Mouse (Mus musculus): ENCODE measurements around the gene Chrna7. TPM values are rescaled to one million over a fixed set of nuclear protein-coding genes. Genes with fewer than 3 reads are reported as not detected.

Chrna7 gene
- polyA plus RNA-seq, 1 experiment: not detected

DNA sequence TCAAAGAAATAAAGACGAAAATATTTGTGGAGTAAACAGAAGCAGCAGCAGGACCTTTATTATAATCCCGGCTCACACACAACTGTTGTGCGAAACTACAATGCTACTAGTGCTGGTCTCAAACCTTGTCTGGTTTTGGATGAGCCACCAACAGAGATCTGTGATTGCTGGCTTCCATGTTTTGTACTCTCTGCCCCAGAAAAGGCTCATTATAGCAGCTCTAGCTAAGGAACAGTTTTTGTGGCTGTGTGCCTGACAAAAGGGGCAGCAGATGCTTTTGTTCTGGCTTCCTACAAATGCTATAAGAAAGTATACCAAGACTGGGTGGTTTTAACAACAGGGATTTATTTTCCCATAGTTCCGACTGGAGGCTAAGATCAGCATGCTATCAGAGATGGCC lies 126.4 kb downstream of the Chrna7 start:
- Histone ChIP-seq H3K79me2 (ENCODE audit: control insufficient read depth, insufficient read depth) (no peaks in the 10 kb centered on the region), H3K4me2 (ENCODE audit: low read depth) (no peak overlapping the region), H3K36me3 (ENCODE audit: control insufficient read depth, insufficient read depth) (no peaks in the 10 kb centered on the region), H3ac (ENCODE audit: control insufficient read depth, insufficient read length) (no peak overlapping the region), H3K4me3 (no peak overlapping the region), H3K27me3 (ENCODE audit: control insufficient read depth, insufficient read depth, insufficient read length) (no peaks in the 10 kb centered on the region)
- TF ChIP-seq POLR2A (IDR thresholded peaks at IDR 0.05; ENCODE audit: insufficient read length, low read depth) (no peak), E2F4 (IDR thresholded peaks at IDR 0.05; ENCODE audit: insufficient read depth) (no peak), MYOD1 (IDR thresholded peaks at IDR 0.05; ENCODE audit: control insufficient read depth in 1 of 3, insufficient read length in 2 of 3, low read depth in 2 of 3) (no peak)

DNA sequence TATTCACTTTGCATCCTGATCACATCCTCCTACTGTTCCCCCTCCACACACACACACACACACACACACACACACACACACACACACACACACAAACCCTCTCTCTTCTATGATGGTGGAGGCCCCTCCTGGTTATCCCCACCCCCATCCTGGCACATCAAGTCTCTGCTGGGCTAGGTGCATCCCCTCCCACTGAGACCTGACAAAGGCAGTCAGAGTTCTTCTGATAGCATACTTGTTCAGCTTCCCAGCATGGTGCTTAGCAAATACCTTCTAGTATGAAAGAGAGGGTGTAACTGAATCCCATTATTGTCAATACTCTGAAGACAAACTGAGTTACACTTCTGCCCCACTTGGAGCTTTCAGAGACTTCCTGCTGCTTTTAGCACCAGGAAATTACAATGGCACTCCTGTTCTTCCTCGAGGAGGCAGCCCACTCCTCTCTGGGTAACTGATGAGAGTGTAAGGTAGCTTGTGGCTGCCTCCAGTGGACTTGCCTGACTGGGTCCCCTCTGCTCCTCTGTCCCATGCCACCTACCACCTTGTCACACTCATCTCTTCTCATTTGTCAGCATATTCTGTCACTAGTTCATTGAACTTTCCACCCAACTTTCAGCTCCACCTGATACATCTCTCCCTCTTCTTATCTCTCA lies 127.9 kb downstream of the Chrna7 start:
- no peaks in the 10 kb centered on the region for H3K27me3 ChIP-seq (ENCODE audit: control insufficient read depth, insufficient read depth, insufficient read length)
- no peak overlapping the region for H3ac ChIP-seq (ENCODE audit: control insufficient read depth, insufficient read length)
- H3K79me2 ChIP-seq (ENCODE audit: control insufficient read depth, insufficient read depth): no peaks in the 10 kb centered on the region
- no peaks in the 10 kb centered on the region for H3K36me3 ChIP-seq (ENCODE audit: control insufficient read depth, insufficient read depth)
- no peak overlapping the region for H3K4me2 ChIP-seq (ENCODE audit: low read depth)
- H3K4me3 ChIP-seq: no peak overlapping the region
- no peak for TF ChIP-seq POLR2AphosphoS2 (IDR thresholded peaks at IDR 0.05; ENCODE audit: insufficient read length, low read depth)
- no peak for TF ChIP-seq E2F4 (IDR thresholded peaks at IDR 0.05; ENCODE audit: insufficient read depth)
- no peak for TF ChIP-seq SRF (IDR thresholded peaks at IDR 0.05; ENCODE audit: control insufficient read depth, insufficient read length, low read depth)
- TF ChIP-seq REST (IDR thresholded peaks at IDR 0.05; ENCODE audit: insufficient read depth, insufficient read length): no peak
- no peak for TF ChIP-seq MYOG (IDR thresholded peaks at IDR 0.05; ENCODE audit: control insufficient read depth in 1 of 3, insufficient read depth in 1 of 3, insufficient read length in 2 of 3, low read depth in 2 of 3)
- TF ChIP-seq USF1 (IDR thresholded peaks at IDR 0.05; ENCODE audit: low read depth): no peak
- TF ChIP-seq MAX (IDR thresholded peaks at IDR 0.05; ENCODE audit: low read depth): no peak
- TF ChIP-seq POLR2A (IDR thresholded peaks at IDR 0.05; ENCODE audit: insufficient read length, low read depth): no peak
- TF ChIP-seq TCF12 (IDR thresholded peaks at IDR 0.05; ENCODE audit: insufficient read depth, poor library complexity, severe bottlenecking): no peak
- TF ChIP-seq CEBPB (IDR thresholded peaks at IDR 0.05; ENCODE audit: insufficient read depth, poor library complexity, severe bottlenecking): no peak
- no peak for TF ChIP-seq MYOD1 (IDR thresholded peaks at IDR 0.05; ENCODE audit: control insufficient read depth in 1 of 3, insufficient read length in 2 of 3, low read depth in 2 of 3)

DNA sequence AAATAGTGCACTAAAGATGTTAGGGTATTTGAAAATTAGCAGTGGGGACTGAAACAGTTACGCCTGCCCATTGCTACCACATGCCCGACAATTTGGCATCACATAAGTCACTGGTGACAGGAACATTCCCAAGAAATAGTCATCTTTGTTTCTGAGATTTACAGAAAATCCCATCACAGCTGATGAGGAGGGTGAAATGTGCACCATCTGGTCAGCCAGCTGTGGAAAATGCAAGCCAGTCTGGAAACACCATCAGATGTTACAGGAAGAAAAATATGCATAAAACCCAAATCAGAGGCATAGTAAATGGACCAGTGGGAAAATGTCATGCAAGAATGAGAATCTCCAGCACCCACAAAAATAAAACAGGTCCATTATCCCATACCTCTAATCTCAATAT lies 151.4 kb downstream of the Chrna7 start:
- H3K4me2 ChIP-seq (ENCODE audit: low read depth): no peak overlapping the region
- no peaks in the 10 kb centered on the region for H3K36me3 ChIP-seq (ENCODE audit: control insufficient read depth, insufficient read depth)
- H3ac ChIP-seq (ENCODE audit: control insufficient read depth, insufficient read length): no peak overlapping the region
- no peak overlapping the region for H3K4me3 ChIP-seq
- no peaks in the 10 kb centered on the region for H3K27me3 ChIP-seq (ENCODE audit: control insufficient read depth, insufficient read depth, insufficient read length)
- TF ChIP-seq USF1 (IDR thresholded peaks at IDR 0.05; ENCODE audit: low read depth) (no peak), POLR2A (IDR thresholded peaks at IDR 0.05; ENCODE audit: insufficient read length, low read depth) (no peak), TCF12 (IDR thresholded peaks at IDR 0.05; ENCODE audit: insufficient read depth, poor library complexity, severe bottlenecking) (no peak), REST (IDR thresholded peaks at IDR 0.05; ENCODE audit: insufficient read depth, insufficient read length) (no peak), MAX (IDR thresholded peaks at IDR 0.05; ENCODE audit: low read depth) (no peak), SRF (IDR thresholded peaks at IDR 0.05; ENCODE audit: control insufficient read depth, insufficient read length, low read depth) (no peak), MYOG (IDR thresholded peaks at IDR 0.05; ENCODE audit: control insufficient read depth in 1 of 3, insufficient read depth in 1 of 3, insufficient read length in 2 of 3, low read depth in 2 of 3) (no peak), POLR2AphosphoS2 (IDR thresholded peaks at IDR 0.05; ENCODE audit: insufficient read length, low read depth) (no peak), E2F4 (IDR thresholded peaks at IDR 0.05; ENCODE audit: insufficient read depth) (no peak), TCF3 (IDR thresholded peaks at IDR 0.05; ENCODE audit: insufficient read length, low read depth) (no peak), MYOD1 (IDR thresholded peaks at IDR 0.05; ENCODE audit: control insufficient read depth in 1 of 3, insufficient read length in 2 of 3, low read depth in 2 of 3) (no peak), CEBPB (IDR thresholded peaks at IDR 0.05; ENCODE audit: insufficient read depth, poor library complexity, severe bottlenecking) (no peak)
- no peaks in the 10 kb centered on the region for H3K79me2 ChIP-seq (ENCODE audit: control insufficient read depth, insufficient read depth)

Other genes starting within 250 kb of the Chrna7 start
- gene Otud7a, start 232.2 kb upstream of the Chrna7 start, polyA plus RNA-seq (2012; fragmentation: generic; extraction: Trizol): 0.82 TPM

All from myocyte (in vitro differentiated cells).